Mouse (Mus musculus) ES-Bruce4 (cell line): ENCODE measurements around the gene Ccnq.

ENCODE experiments used
- CTCF ChIP-seq: IDR thresholded peaks from one replicate; pipeline ENCODE4 v1.8.1; 2011; ENCODE audit warnings: low read depth, low read length
- EP300 ChIP-seq: IDR thresholded peaks from 2 replicates; pipeline ENCODE4 v1.6.1; 2011; ENCODE audit warnings: low read depth, low read length; ENCODE audit not compliant: insufficient read depth
- POLR2A ChIP-seq: IDR thresholded peaks from one replicate; pipeline ENCODE4 v1.8.1; 2011; ENCODE audit warnings: low read length; ENCODE audit not compliant: insufficient read depth

DNA sequence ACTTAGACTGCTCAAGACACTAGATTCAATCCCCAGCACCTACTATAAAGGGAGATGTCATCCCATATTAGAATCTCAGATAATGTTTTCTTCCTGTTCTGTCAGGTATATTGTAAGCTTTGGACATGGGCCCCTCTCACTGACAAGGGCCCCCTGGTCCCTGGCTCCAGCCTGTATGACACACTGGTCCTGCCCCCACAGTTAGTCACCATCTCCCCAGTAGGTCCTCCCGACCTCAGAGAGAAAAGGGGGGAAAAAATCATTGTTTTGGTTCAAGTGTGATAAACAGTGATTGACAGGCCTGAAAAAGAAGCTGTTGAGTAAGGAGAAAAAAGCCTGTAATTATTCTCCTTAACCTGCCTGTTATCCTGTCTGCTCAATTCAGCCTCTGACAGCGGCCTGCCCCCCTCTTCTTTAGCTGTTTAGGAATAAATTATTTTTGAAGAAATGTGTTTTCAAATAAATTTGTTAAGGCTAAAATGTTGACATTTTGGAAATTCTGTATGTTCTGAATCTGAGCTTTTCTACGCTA, 14.6 kb downstream of the Ccnq start:
- TF ChIP-seq CTCF (no peak), POLR2A (no peak), EP300 (no peak)
